Mouse (Mus musculus): ENCODE data around the gene Gan. TPM values are rescaled to one million over a fixed set of nuclear protein-coding genes. Genes with fewer than 3 reads are reported as not detected.
A peak's percentile ranks its signal among the peaks of the same experiment; 100 is the strongest.

Gene Gan
- polyA plus RNA-seq, 2 experiments, result 0.62 to 1.6 TPM

GRCm38 (mm10) chr8:117241848-117242247 lies 83.9 kb downstream of the Gan start:
- H3K4me2 ChIP-seq (ENCODE audit: low read depth), result no peak overlapping the region
- no peak overlapping the region for H3K27ac ChIP-seq
- no peak for DNase-seq (ENCODE audit: low read depth in 3 of 3, low spot score in 3 of 3)
- no peaks in the 10 kb centered on the region for H3K36me3 ChIP-seq (replicated peaks; ENCODE audit: control insufficient read depth, insufficient read depth, low read depth)
- H3K27me3 ChIP-seq (ENCODE audit: control insufficient read depth, insufficient read depth, low read length), result no peaks in the 10 kb centered on the region
- no peak overlapping the region for H3K9ac ChIP-seq (replicated peaks)
- 48% methylated on average over 3 of the region's 3 CpGs for WGBS (ENCODE audit: insufficient replicate concordance)
- no peaks in the 10 kb centered on the region; a peak in 1 of 4 replicates for H3K4me1 ChIP-seq (replicated peaks; ENCODE audit: control insufficient read depth in 2 of 2, insufficient read depth in 2 of 2, low read length in 1 of 2)
- no peak overlapping the region for H3K4me3 ChIP-seq (ENCODE audit: insufficient read depth in 1 of 2, low read depth in 2 of 2, low read length in 2 of 2)
- no peak for TF ChIP-seq CTCF (IDR thresholded peaks at IDR 0.05; ENCODE audit: low read depth)
- no peak for TF ChIP-seq EP300 (IDR thresholded peaks at IDR 0.05; ENCODE audit: low read depth)
- no peak for ATAC-seq (ENCODE audit: insufficient read depth)
- H3K9me3 ChIP-seq (ENCODE audit: control insufficient read depth, low read length), result no peaks in the 10 kb centered on the region

GRCm38 (mm10) chr8:117242286-117242685 lies 84.4 kb downstream of the Gan start:
- Histone ChIP-seq H3K27me3 (ENCODE audit: control insufficient read depth, insufficient read depth, low read length) (no peaks in the 10 kb centered on the region), H3K9ac (replicated peaks) (no peak overlapping the region), H3K27ac (no peak overlapping the region), H3K4me3 (ENCODE audit: insufficient read depth in 1 of 2, low read depth in 2 of 2, low read length in 2 of 2) (no peak overlapping the region), H3K4me2 (ENCODE audit: low read depth) (no peak overlapping the region), H3K36me3 (replicated peaks; ENCODE audit: control insufficient read depth, insufficient read depth, low read depth) (no peaks in the 10 kb centered on the region), H3K4me1 (replicated peaks; ENCODE audit: control insufficient read depth in 2 of 2, insufficient read depth in 2 of 2, low read length in 1 of 2) (no peaks in the 10 kb centered on the region; a peak in 1 of 4 replicates), H3K9me3 (ENCODE audit: control insufficient read depth, low read length) (no peaks in the 10 kb centered on the region)
- DNase-seq (ENCODE audit: low read depth in 3 of 3, low spot score in 3 of 3), result no peak
- WGBS (ENCODE audit: insufficient replicate concordance), result 61% methylated on average over 6 of the region's 6 CpGs
- TF ChIP-seq CTCF (IDR thresholded peaks at IDR 0.05; ENCODE audit: low read depth) (no peak), EP300 (IDR thresholded peaks at IDR 0.05; ENCODE audit: low read depth) (no peak)
- no peak for ATAC-seq (ENCODE audit: insufficient read depth)

GRCm38 (mm10) chr8:117244601-117245000 lies 86.7 kb downstream of the Gan start:
- no peak overlapping the region for H3K4me2 ChIP-seq (ENCODE audit: low read depth)
- WGBS (ENCODE audit: insufficient replicate concordance), result 50% methylated on average over 6 of the region's 6 CpGs
- H3K27ac ChIP-seq, result no peak overlapping the region
- no peak overlapping the region for H3K9ac ChIP-seq (replicated peaks)
- TF ChIP-seq CTCF (IDR thresholded peaks at IDR 0.05; ENCODE audit: low read depth) (no peak), EP300 (IDR thresholded peaks at IDR 0.05; ENCODE audit: low read depth) (no peak)
- ATAC-seq (ENCODE audit: insufficient read depth), result peak; percentile 68
- H3K4me3 ChIP-seq (ENCODE audit: insufficient read depth in 1 of 2, low read depth in 2 of 2, low read length in 2 of 2), result no peak overlapping the region
- no peak for DNase-seq (ENCODE audit: low read depth in 3 of 3, low spot score in 3 of 3)
- H3K36me3 ChIP-seq (replicated peaks; ENCODE audit: control insufficient read depth, insufficient read depth, low read depth), result no peaks in the 10 kb centered on the region
- no peaks in the 10 kb centered on the region for H3K27me3 ChIP-seq (ENCODE audit: control insufficient read depth, insufficient read depth, low read length)
- H3K9me3 ChIP-seq (ENCODE audit: control insufficient read depth, low read length), result no peaks in the 10 kb centered on the region
- peaks cover 0 to 7% of the 10 kb centered on the region in 2 experiments; a peak in 2 of 4 replicates for H3K4me1 ChIP-seq (replicated peaks; ENCODE audit: control insufficient read depth in 2 of 2, insufficient read depth in 2 of 2, low read length in 1 of 2)

GRCm38 (mm10) chr8:117248341-117248740 lies 90.4 kb downstream of the Gan start:
- TF ChIP-seq CTCF (IDR thresholded peaks at IDR 0.05; ENCODE audit: low read depth) (no peak), EP300 (IDR thresholded peaks at IDR 0.05; ENCODE audit: low read depth) (0 out of 2 replicates have a peak, but pooled peaks have one; percentile 4)
- no peaks in the 10 kb centered on the region for H3K27me3 ChIP-seq (ENCODE audit: control insufficient read depth, insufficient read depth, low read length)
- DNase-seq (ENCODE audit: low read depth in 3 of 3, low spot score in 3 of 3) (no peak), ATAC-seq (ENCODE audit: insufficient read depth) (no peak)
- peaks cover 0 to 9% of the 10 kb centered on the region in 2 experiments; a peak in 2 of 4 replicates for H3K4me1 ChIP-seq (replicated peaks; ENCODE audit: control insufficient read depth in 2 of 2, insufficient read depth in 2 of 2, low read length in 1 of 2)
- H3K9me3 ChIP-seq (ENCODE audit: control insufficient read depth, low read length), result no peaks in the 10 kb centered on the region
- H3K4me2 ChIP-seq (ENCODE audit: low read depth), result no peak overlapping the region
- H3K27ac ChIP-seq, result no peak overlapping the region
- H3K9ac ChIP-seq (replicated peaks), result no peak overlapping the region
- H3K4me3 ChIP-seq (ENCODE audit: insufficient read depth in 1 of 2, low read depth in 2 of 2, low read length in 2 of 2), result no peak overlapping the region
- no peaks in the 10 kb centered on the region for H3K36me3 ChIP-seq (replicated peaks; ENCODE audit: control insufficient read depth, insufficient read depth, low read depth)
- 23% methylated on average over 11 of the region's 11 CpGs for WGBS (ENCODE audit: insufficient replicate concordance)

- H3K4me1 ChIP-seq (replicated peaks; ENCODE audit: control insufficient read depth in 2 of 2, insufficient read depth in 2 of 2, low read length in 1 of 2), result peaks cover 5 to 14% of the 10 kb centered on the region in 2 experiments
- no peaks in the 10 kb centered on the region for H3K9me3 ChIP-seq (ENCODE audit: control insufficient read depth, low read length)
- no peak overlapping the region for H3K27ac ChIP-seq
- H3K27me3 ChIP-seq (ENCODE audit: control insufficient read depth, insufficient read depth, low read length), result no peaks in the 10 kb centered on the region
- H3K9ac ChIP-seq (replicated peaks), result no peak overlapping the region
- no peak overlapping the region for H3K4me2 ChIP-seq (ENCODE audit: low read depth)
- H3K36me3 ChIP-seq (replicated peaks; ENCODE audit: control insufficient read depth, insufficient read depth, low read depth), result no peaks in the 10 kb centered on the region
- DNase-seq (ENCODE audit: low read depth in 3 of 3, low spot score in 3 of 3) (no peak), ATAC-seq (ENCODE audit: insufficient read depth) (no peak)
- no peak for TF ChIP-seq CTCF (IDR thresholded peaks at IDR 0.05; ENCODE audit: low read depth)
- TF ChIP-seq EP300 (IDR thresholded peaks at IDR 0.05; ENCODE audit: low read depth), result no peak
- no peak overlapping the region for H3K4me3 ChIP-seq (ENCODE audit: insufficient read depth in 1 of 2, low read depth in 2 of 2, low read length in 2 of 2)
- WGBS (ENCODE audit: insufficient replicate concordance), result 52% methylated on average over 7 of the region's 7 CpGs
These were observed 93.2 kb downstream of the Gan start for GRCm38 (mm10) chr8:117251086-117251681.
